Mouse (Mus musculus): ENCODE results near the gene Gm10282. TPM values are rescaled to one million over a fixed set of nuclear protein-coding genes. Genes with fewer than 3 reads are reported as not detected.

Gene Gm10282
- polyA plus RNA-seq (2021; fragmentation: Nextera tagmentation): 8.9 and 9.6 TPM in 2 replicates
- long read RNA-seq, experiment 1, transcript Gm10282-201 (1 exons, 1,151 nt): major isoform, 5 of 5 reads
- long read RNA-seq, experiment 1, partial matches to known transcripts: 0 of 5 reads
- long read RNA-seq, experiment 1, other reads (novel, unspliced or antisense): 0 of 5 reads
- long read RNA-seq, experiment 2: 0 reads

DNA sequence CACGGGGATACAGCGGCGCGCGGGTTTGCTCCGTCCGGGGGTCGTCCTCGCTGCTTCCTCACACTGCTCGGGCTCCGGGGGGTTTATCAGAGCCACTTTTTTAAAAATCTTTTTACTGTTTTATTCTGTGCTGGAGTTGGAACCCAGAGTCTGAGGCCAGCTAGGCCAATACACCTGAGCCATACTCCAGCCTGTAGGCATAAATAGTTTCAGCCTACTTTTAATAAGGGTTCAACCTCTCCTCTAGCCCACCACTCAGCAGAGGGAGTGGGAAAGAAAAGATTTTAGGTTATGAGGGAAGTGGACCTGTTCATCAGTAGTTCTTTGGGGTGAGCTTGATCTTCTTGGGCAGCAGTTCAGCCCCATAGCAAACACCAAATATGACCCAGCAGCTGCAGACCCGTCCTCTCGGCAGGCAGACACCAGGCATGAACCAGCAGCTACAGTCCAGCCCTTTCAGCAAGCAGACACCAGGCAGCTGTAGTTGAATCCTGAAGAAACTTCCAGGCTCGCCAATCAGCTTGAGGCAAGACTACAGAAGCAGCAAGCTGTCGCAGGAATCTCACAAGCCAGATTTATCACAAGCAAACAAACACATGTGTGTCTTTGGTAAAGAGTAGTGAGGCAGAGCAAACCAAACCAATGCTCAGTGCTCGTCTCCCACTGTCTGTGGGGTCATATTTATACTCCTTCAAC is at the start of gene Gm10282:
Gene Gm10282 (minus strand): TSS at position 51 of the 696 bp plus-strand sequence.

DNA sequence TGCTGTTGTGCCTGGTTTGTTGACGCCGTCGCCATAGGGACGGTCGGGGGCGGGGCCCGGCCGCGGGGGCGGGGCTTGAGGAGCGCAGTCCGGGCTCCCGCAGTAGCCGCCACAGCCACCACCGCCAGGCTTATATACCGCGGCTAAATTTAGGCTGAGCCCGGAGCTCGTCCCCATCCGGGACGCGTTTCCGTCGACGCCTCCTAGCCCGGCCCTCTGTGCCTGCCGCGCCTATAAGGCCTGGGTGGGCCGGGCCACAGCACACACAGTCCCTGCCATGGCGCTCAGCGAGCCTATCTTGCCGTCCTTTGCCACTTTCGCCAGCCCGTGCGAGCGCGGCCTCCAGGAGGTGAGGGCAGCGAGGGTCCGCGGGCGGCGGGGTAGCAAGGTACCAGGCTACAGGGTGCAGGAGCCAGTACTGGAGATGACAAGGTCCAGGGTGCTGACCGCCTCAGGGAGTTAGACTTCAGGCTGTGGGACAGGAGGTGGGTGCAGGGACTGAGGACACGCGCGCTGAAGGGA is 13.8 kb upstream of the Gm10282 start, which contains the start of gene Klf2:
Gene Klf2 (plus strand): TSS at position 233 of the 522 bp plus-strand sequence.

Other genes starting within 250 kb of the Gm10282 start
- not detected in 2 replicates for gene Olfr373, start 222.1 kb downstream of the Gm10282 start, polyA plus RNA-seq (2021; fragmentation: Nextera tagmentation)
- gene Olfr374, start 198.2 kb downstream of the Gm10282 start, polyA plus RNA-seq (2021; fragmentation: Nextera tagmentation): not detected in 2 replicates
- gene Tpm4, start 170.3 kb downstream of the Gm10282 start, polyA plus RNA-seq (2021; fragmentation: Nextera tagmentation): 25.5 and 26.8 TPM in 2 replicates
- 50.2 and 54.8 TPM in 2 replicates for gene Rab8a, start 144.1 kb downstream of the Gm10282 start, polyA plus RNA-seq (2021; fragmentation: Nextera tagmentation)
- gene Hsh2d, start 115.6 kb downstream of the Gm10282 start, polyA plus RNA-seq (2021; fragmentation: Nextera tagmentation): not detected in 2 replicates
- not detected in 2 replicates for gene Cib3, start 92.4 kb downstream of the Gm10282 start, polyA plus RNA-seq (2021; fragmentation: Nextera tagmentation)
- gene Gm11034, start 91.6 kb downstream of the Gm10282 start, polyA plus RNA-seq (2021; fragmentation: Nextera tagmentation): not detected in 2 replicates
- 54.1 and 54.6 TPM in 2 replicates for gene Fam32a, start 85.5 kb downstream of the Gm10282 start, polyA plus RNA-seq (2021; fragmentation: Nextera tagmentation)
- gene Ap1m1, start 65.2 kb downstream of the Gm10282 start, polyA plus RNA-seq (2021; fragmentation: Nextera tagmentation): 92.6 and 104 TPM in 2 replicates
- gene Klf2, start 13.8 kb upstream of the Gm10282 start, polyA plus RNA-seq (2021; fragmentation: Nextera tagmentation): 0.63 and 0.69 TPM in 2 replicates
- gene Eps15l1, start 116.2 kb upstream of the Gm10282 start, polyA plus RNA-seq (2021; fragmentation: Nextera tagmentation): 18.8 and 19.3 TPM in 2 replicates
- gene Calr3, start 138.6 kb upstream of the Gm10282 start, polyA plus RNA-seq (2021; fragmentation: Nextera tagmentation): 1.4 and 1.8 TPM in 2 replicates
- gene 1700030K09Rik, start 138.6 kb upstream of the Gm10282 start, polyA plus RNA-seq (2021; fragmentation: Nextera tagmentation): 6.5 and 6.7 TPM in 2 replicates
- gene Cherp, start 170.0 kb upstream of the Gm10282 start, polyA plus RNA-seq (2021; fragmentation: Nextera tagmentation): 29.2 and 34.8 TPM in 2 replicates
- 4.5 and 4.7 TPM in 2 replicates for gene Slc35e1, start 187.4 kb upstream of the Gm10282 start, polyA plus RNA-seq (2021; fragmentation: Nextera tagmentation)
- 3.1 and 4.5 TPM in 2 replicates for gene Med26, start 243.0 kb upstream of the Gm10282 start, polyA plus RNA-seq (2021; fragmentation: Nextera tagmentation)

Data from layer of hippocampus, adult 6 months (tissue).